Mouse (Mus musculus) layer of hippocampus, postnatal 10 days (tissue): ENCODE results near the gene Zfp426. TPM values are rescaled to one million over a fixed set of nuclear protein-coding genes. Genes with fewer than 3 reads are reported as not detected.

ENCODE experiments used
- DNase-seq, 2 experiments: peaks; one replicate each; pipeline ENCODE4 v3.0.0; 2021; ENCODE audit warnings: low spot score in 2 of 2
- long read RNA-seq: library from polyadenylated mRNA; stranded (forward); transcript quantifications from one replicate; pipeline ENCODE4 v2.0.0, GENCODE M21; 2023
- total RNA-seq, 2 experiments: library from RNA; stranded (reverse); gene quantifications; 2 replicates each; pipeline ENCODE4 v1.2.3; 2021

Zfp426 gene
- total RNA-seq: 10 to 100 TPM; 34.1 to 36.8 TPM
- long read RNA-seq, partial matches to known transcripts: 6 of 21 reads
- long read RNA-seq, other reads (novel, unspliced or antisense): 9 of 21 reads

DNA sequence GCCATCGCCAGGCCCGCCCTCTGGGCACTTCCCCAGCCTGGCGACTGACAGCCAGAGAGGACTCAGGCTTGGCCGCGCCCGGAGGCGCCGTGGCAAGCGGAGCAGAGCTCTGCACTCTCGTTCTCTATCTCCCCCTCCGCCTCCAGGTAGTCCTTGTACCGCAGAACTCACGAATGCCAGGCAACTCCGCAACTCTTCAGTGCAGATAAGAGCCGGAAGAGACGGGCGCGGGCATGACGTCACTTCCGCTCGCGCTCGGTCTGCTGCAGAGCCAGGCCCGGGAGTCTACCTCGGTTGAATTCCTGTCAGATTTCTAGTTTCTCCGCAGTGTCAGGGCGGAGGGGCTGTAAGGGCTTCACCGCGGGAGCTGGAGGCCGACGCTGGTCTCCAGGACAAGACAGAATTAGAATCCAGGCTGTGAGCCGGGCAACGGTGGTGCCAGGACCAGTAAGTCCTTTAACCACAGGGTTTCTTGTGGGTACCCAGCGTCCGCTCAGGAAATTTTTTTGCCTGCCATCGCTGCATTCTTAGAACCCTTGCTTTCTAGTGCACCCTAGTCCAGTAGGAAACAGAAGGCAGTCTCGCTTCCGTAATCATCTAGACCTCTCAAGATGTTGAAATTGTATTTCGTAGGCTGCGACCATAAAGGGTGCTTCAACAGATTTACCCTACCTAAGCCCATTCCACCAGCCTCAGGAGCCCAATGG lies at the start of gene Zfp426:
Gene Zfp426, minus strand, starts transcription at position 220 of the 707 bp plus-strand sequence.
- peak; percentile 79 to 86 for DNase-seq

DNA sequence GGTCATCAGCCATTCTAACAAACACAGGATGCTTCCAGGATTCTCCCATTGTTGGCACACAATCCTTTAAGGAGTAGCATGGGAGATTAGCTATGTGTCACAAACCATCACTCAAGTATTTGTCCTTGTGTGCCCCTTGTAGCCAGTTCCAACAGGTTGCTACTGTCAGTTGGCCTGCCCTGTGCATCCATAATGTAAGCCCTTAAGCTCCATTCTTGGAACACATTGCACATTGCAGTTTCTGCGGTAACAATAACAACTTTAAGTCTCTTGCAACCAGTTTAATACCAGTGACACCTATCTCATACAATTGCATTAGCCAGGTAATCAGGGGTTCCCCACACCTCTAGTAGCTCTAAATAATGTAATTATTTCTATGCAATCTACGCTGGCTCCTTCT lies 44.1 kb upstream of the Zfp426 start:
- no peak for DNase-seq

GRCm38 (mm10) chr9:20534326-20534926 lies 41.9 kb upstream of the Zfp426 start:
- peak; percentile 34 to 45 for DNase-seq

DNA sequence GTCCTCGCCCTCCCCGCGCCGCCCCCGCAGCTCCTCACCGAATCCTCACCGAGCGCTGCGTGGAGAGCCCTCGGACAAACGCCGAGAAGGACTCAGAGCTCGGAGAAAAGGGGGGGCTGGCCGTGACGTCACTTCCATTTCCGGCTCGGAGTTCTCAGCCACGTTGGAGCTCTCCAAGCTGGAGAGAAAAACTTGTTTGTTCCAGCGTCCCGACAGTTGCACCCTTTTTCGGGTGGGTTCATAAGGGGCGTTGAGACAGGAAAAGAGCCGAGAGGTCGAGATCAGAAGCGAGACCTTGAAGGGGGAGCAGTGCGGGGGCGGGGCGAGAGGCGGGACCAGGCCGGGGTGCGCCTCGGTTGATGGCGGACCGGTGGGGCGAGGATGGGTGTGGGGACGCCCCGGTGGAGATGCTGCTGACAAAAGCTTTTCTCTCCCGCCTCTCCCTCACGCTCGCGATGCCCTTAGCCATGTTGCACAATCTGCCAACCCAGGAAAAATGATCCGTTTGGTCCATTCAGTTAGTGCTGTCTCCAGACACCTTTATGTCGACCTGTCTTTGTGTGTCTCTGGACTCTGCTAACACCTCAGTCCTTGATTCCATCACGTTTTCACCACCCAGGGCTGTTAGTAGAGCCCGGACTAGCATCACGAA lies 28.9 kb upstream of the Zfp426 start, which contains the start of gene Zfp266:
Gene Zfp266, minus strand, starts transcription at position 112 of the 652 bp plus-strand sequence.
- DNase-seq: peak; percentile 93 to 94

GRCm38 (mm10) chr9:20520531-20521210 lies 28.1 kb upstream of the Zfp426 start:
- no peak for DNase-seq

DNA sequence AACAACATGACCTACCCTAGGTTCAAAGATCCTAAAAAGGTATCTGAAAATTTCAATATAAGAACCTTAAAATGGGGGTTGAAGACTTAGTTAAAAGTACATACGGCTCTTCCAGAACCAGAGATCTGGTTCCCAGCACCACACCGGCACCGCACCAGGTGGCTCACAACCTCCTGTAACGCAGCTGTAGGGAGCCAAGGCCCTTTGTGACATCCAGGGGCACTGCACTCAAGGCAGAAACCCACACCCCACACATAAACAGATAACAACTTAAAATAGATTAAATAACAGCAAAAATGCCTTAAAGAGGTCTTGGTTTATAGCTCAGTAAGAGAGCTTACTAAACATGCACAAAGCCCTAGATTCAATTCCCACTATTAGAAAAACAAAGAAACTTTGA lies 27.4 kb upstream of the Zfp426 start:
- DNase-seq: no peak

- no peak for DNase-seq
These were observed 26.2 kb upstream of the Zfp426 start for GRCm38 (mm10) chr9:20518708-20519107.

DNA sequence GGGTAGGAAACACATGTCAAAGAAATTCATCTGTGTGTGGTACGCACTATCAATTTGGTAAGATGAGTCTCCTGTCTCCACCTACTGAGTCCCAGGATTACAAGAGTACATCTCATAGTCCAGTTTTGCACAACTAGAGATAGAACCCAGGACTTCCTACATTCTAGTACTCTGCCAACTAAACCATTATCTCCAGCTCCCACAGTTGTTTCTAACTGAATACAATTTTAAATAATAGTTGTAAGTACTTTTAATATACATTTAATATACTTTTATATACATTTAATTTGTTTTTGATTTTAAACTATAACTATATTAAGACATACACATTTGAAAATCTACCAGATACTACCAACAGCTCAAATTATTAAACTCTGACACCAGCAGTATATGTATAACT lies 25.2 kb upstream of the Zfp426 start:
- no peak for DNase-seq

GRCm38 (mm10) chr9:20514016-20514415 lies 21.5 kb upstream of the Zfp426 start:
- no peak for DNase-seq

GRCm38 (mm10) chr9:20512714-20513113 lies 20.2 kb upstream of the Zfp426 start:
- no peak for DNase-seq

GRCm38 (mm10) chr9:20511645-20512044 lies 19.1 kb upstream of the Zfp426 start:
- DNase-seq: no peak

DNA sequence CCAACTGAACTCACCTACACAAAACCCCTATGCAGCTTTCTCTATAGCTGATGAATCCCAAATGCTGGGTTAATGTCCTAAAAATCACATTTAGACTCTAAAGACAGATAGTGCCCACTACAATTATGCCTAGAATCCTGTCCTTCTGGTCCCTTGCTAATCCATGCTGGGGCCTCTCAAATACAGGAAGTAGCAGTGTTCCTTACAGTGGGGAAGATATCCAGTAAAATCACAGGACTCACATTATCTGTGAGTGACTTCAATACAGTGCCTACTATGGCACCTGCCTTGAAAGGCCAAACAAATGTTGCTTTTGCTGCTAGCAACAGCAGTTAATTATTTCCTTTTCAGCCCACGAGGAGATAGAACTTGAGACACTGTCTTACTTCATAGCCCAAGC lies 17.8 kb upstream of the Zfp426 start:
- DNase-seq: no peak

- DNase-seq: no peak
These were observed 17.1 kb upstream of the Zfp426 start for GRCm38 (mm10) chr9:20509676-20510075.

GRCm38 (mm10) chr9:20504801-20505200 lies 12.3 kb upstream of the Zfp426 start:
- no peak for DNase-seq

GRCm38 (mm10) chr9:20493281-20493680 lies 735 bp upstream of the Zfp426 start:
- no peak for DNase-seq

DNA sequence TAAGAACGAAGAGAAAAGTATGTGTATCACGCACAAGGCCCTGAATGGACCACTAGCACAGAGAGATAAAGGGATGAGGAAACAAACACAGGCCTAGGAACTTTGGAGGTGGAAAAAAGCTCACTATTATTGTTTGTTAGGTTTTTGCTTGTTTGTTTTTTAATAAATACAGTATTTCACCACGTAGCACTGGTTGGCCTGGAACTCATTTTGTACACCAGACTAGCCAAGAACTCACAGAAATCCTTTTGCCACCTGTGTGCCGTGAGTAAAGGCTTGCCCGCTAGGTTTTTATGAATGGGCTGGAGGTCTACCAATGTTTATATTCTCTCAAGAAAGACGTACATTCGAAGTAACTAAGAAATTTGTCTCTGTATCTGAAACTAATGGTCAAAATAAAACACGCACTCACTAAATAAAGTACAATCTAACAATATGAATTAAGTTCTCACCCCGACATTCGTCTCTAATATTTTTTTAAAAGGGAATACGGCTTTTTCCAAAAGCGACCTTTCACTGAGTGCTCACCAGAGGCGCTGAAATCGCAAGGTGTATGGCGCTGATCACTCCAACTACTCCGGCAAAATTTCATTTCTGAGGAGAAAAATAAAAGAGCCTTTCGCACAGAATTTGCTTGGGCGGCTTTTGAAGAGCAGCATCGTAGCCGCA lies 554 bp downstream of the Zfp426 start:
- no peak for DNase-seq

DNA sequence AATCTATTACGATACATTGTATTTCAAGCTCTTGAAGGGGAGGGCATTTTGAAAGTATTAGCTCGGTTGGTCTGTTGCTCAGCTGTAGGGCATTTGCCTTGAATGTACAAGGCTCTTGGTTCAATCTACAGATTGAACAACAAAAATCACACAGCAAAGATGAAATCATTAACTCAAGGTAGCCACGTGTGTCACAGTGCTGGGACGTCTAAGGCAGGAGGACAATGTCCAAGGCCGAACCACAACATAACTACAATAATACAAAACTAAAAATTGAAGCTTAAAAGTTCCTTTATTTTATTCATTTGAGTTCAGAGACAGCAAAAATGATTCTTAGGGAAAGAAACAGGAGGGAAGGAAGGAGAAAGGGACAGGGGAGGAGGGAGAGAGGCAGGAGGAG lies 3.0 kb downstream of the Zfp426 start:
- no peak for DNase-seq

GRCm38 (mm10) chr9:20479396-20479795 lies 13.2 kb downstream of the Zfp426 start:
- DNase-seq: no peak

GRCm38 (mm10) chr9:20476632-20477031 lies 15.9 kb downstream of the Zfp426 start:
- no peak for DNase-seq

DNA sequence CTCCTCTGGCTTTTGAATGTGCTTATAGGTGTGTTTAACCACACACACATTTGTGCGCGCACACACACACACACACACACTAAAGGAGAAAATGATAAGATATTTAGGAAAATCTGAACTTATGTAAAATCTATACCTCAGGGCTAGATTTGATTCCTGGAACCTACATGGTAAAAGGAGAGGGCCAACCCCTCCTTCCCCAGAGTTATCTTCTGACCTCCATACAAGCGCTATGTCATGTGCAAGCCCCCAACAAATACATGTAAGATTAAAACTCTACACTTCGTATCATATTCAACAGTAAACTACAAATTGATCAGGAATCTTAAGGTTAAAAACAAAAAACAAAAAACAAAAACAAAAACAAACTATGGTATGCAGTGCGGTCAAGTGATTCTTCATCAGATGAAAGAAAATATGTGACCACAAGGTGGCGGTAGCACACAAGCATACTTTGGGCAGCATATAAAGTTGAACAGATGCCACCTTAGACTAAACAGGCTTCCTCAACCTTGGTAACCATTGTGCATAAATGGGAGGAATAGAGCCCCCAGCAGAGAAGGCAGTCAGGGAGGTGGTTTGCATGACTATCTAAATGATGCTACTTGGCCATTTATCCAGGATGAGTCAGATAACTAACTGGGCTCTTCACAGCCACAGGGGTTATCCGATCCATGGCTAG lies 25.6 kb downstream of the Zfp426 start:
- peak; percentile 58 to 67 for DNase-seq
